Mouse (Mus musculus) T-cell, adult 66 days (primary cell): ENCODE results near the gene Vps13d. TPM values are rescaled to one million over a fixed set of nuclear protein-coding genes. Genes with fewer than 3 reads are reported as not detected.

Experiments
- total RNA-seq, 2 experiments: library from RNA; stranded (reverse); gene quantifications; 3 replicates in 1 of 2; 4 replicates in 1 of 2; pipeline ENCODE4 v1.2.4; 2023

Vps13d gene
- total RNA-seq = 10 to 100 TPM; 62.9 to 66.6 TPM

DNA sequence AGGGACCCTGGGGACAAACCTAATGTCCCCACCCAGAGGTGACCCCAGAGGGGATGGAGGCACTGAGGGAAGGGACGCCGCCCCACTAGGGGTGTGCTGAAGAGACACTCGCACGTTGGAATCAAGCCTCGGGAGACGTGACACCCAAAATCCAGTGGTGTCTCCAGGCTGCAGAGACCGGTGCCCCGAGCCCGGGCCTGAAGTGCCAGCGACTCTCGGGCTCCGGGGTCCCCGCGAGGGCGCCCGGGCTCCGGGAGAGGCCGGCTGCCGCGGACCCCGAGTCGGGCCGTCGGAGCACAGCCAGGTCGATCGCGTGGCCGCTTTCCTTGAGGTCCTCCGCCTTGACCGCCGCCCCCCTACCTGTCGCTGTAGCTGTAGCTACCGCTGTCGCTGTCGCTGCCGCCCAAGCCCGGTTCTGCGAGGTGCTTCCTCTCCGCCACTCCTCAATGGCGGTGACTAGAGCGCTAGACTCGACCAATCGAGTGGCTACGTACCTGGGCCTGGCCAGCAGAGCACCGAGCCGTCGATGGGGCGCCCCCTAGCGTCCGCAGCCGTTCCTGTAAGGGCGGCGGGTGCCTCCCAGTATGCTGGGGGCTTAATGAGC, at the start of gene Vps13d:
Gene Vps13d, minus strand, starts transcription at position 447 of the 604 bp plus-strand sequence.

Other genes with a start within 250 kb of the Vps13d start
- gene Tnfrsf1b, start 51.9 kb upstream of the Vps13d start, total RNA-seq = 10 to 100 TPM; 30.3 to 33.6 TPM
- gene Tnfrsf8, start 120.2 kb upstream of the Vps13d start, total RNA-seq = under 1 TPM; 0.79 to 0.86 TPM